Mouse (Mus musculus): Measurements from ENCODE around the gene Rragd. TPM values are rescaled to one million over a fixed set of nuclear protein-coding genes. Genes with fewer than 3 reads are reported as not detected.
"Not testable (repeated sequence)": the region's sequence is repeated elsewhere in the genome, so short reads cannot be mapped to it uniquely, and the experiment has no call there.

Rragd gene
- total RNA-seq, 4 experiments from 2014 or later: 60.6 to 67.8 (median 64.7) TPM

GRCm38 (mm10) chr4:32984801-32985675, 2.2 kb downstream of the Rragd start:
- DNase-seq (ENCODE audit: low spot score in 2 of 2): no peak

- no peak for DNase-seq (ENCODE audit: low spot score in 2 of 2)
These were observed 2.8 kb downstream of the Rragd start for GRCm38 (mm10) chr4:32985684-32986083.

GRCm38 (mm10) chr4:32987006-32987405, 4.2 kb downstream of the Rragd start:
- no peak for DNase-seq (ENCODE audit: low spot score in 2 of 2)

GRCm38 (mm10) chr4:32989346-32989745, 6.5 kb downstream of the Rragd start:
- no peak for DNase-seq (ENCODE audit: low spot score in 2 of 2)

- no peak for DNase-seq (ENCODE audit: low spot score in 2 of 2)
These were observed 11.3 kb downstream of the Rragd start for GRCm38 (mm10) chr4:32994168-32994567.

GRCm38 (mm10) chr4:32996083-32996482, 13.2 kb downstream of the Rragd start:
- DNase-seq (ENCODE audit: low spot score in 2 of 2): no peak

GRCm38 (mm10) chr4:32997571-32997970, 14.7 kb downstream of the Rragd start:
- DNase-seq (ENCODE audit: low spot score in 2 of 2): no peak

- no peak for DNase-seq (ENCODE audit: low spot score in 2 of 2)
These were observed 16.2 kb downstream of the Rragd start for GRCm38 (mm10) chr4:32998996-32999395.

GRCm38 (mm10) chr4:33002081-33002480, 19.2 kb downstream of the Rragd start:
- no peak for DNase-seq (ENCODE audit: low spot score in 2 of 2)

GRCm38 (mm10) chr4:33005595-33006470, 23.0 kb downstream of the Rragd start:
- DNase-seq (ENCODE audit: low spot score in 2 of 2): not testable (repeated sequence)

- no peak for DNase-seq (ENCODE audit: low spot score in 2 of 2)
These were observed 24.0 kb downstream of the Rragd start for GRCm38 (mm10) chr4:33006844-33007243.

- no peak for DNase-seq (ENCODE audit: low spot score in 2 of 2)
These were observed 24.8 kb downstream of the Rragd start for GRCm38 (mm10) chr4:33007443-33008217.

GRCm38 (mm10) chr4:33010078-33010477, 27.2 kb downstream of the Rragd start:
- DNase-seq (ENCODE audit: low spot score in 2 of 2): no peak

GRCm38 (mm10) chr4:33012484-33012883, 29.6 kb downstream of the Rragd start:
- no peak for DNase-seq (ENCODE audit: low spot score in 2 of 2)

GRCm38 (mm10) chr4:33018361-33018999, 35.6 kb downstream of the Rragd start:
- peak; percentile 79 to 95 for DNase-seq (ENCODE audit: low spot score in 2 of 2)

GRCm38 (mm10) chr4:33024420-33024819, 41.6 kb downstream of the Rragd start:
- DNase-seq (ENCODE audit: low spot score in 2 of 2): no peak

GRCm38 (mm10) chr4:33029104-33029503, 46.3 kb downstream of the Rragd start:
- no peak for DNase-seq (ENCODE audit: low spot score in 2 of 2)

- DNase-seq (ENCODE audit: low spot score in 2 of 2): peak in 1 of 2 experiments; percentile 28
These were observed 47.7 kb downstream of the Rragd start for GRCm38 (mm10) chr4:33030264-33031194.

GRCm38 (mm10) chr4:33031195-33031960, 48.5 kb downstream of the Rragd start, which contains the start of gene Ube2j1:
Gene Ube2j1 (plus strand): TSS chr4:33031416.
- peak; percentile 65 to 83 for DNase-seq (ENCODE audit: low spot score in 2 of 2)

Data from layer of hippocampus, adult 8-10 months (tissue).